Comparison of ENCODE assay signal across 11 mouse cellular contexts in the genomic region with DNA sequence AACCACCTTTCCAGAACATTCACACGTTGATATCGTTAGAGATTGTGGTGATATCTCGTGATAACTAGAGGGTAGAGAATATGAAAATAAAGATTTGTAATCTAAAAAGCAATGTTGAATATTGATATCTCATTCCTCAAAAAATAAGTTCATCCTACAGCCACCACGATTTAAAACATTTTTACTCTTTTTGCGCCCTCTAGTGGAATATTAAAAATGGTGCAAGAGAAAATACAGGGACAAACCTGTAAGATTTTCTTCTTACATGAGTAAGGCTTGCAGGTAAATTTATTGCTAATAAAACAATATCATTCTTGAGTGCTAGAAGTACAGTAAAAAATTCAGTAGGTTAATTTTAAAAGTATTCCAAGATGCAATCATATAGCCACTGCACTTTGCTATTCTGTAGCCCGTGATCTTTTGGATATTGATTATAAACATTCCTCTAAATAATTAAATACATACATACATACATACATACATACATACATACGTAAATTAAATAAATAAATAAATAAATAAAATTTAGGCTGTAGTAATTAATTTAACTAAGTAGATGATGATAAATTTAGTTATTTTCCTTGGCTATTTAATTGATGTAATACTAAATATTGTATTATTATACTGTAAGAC. TPM values are rescaled to one million over a fixed set of nuclear protein-coding genes. Genes with fewer than 3 reads are reported as not detected.
A peak's percentile ranks its signal among the peaks of the same experiment; 100 is the strongest.
DNase-seq lines count a peak whose midpoint lies in the region; ATAC-seq and TF ChIP-seq lines count a peak whose summit lies in the region.
"Had no signal": no experiment of that assay in that cellular context is flagged by ENCODE, and none has a peak within 500 bp of the region (broad histone marks: within the 10 kb centered on the region; RNA-seq: fewer than 3 reads in every experiment).

No protein-coding gene starts in this region.

- no peaks in the 10 kb centered on the region for H3K4me1 ChIP-seq in kidney, embryonic 15.5 days
- H3K4me1 ChIP-seq in MEL (ENCODE audit: control insufficient read depth in 1 of 2, insufficient read depth in 2 of 2, low read length in 2 of 2) = no peaks in the 10 kb centered on the region
- no peaks in the 10 kb centered on the region for H3K4me1 ChIP-seq in lung, adult 2 months (ENCODE audit: control insufficient read depth, insufficient read depth, low read length)
- H3K4me1 ChIP-seq: hindbrain, embryonic 15.5 days had no signal

- no peaks in the 10 kb centered on the region for H3K36me3 ChIP-seq in kidney, embryonic 15.5 days
- no peaks in the 10 kb centered on the region for H3K36me3 ChIP-seq in MEL (ENCODE audit: control insufficient read depth in 1 of 2, insufficient read depth in 2 of 2, low read length in 2 of 2)
- H3K36me3 ChIP-seq: hindbrain, embryonic 15.5 days had no signal

- WGBS in kidney, embryonic 15.5 days = 20% methylated on average over 7 of the region's 7 CpGs
- 19% methylated on average over 7 of the region's 7 CpGs for WGBS in lung, adult 2 months

- no peak for TF ChIP-seq POLR2A in MEL (IDR thresholded peaks at IDR 0.05; ENCODE audit: control insufficient read depth in 1 of 2, insufficient read depth in 1 of 2, low read depth in 1 of 2, low read length in 2 of 2, poor library complexity in 1 of 2)
- no peak for TF ChIP-seq POLR2A in lung, adult 2 months (IDR thresholded peaks at IDR 0.05; ENCODE audit: borderline replicate concordance, extremely low read depth, low read depth, low read length)

- no peak overlapping the region for H3K27ac ChIP-seq in kidney, embryonic 15.5 days
- H3K27ac ChIP-seq in MEL (ENCODE audit: control insufficient read depth, low read depth, low read length) = no peak overlapping the region
- H3K27ac ChIP-seq: hindbrain, embryonic 15.5 days had no signal

- no peaks in the 10 kb centered on the region for H3K79me2 ChIP-seq in MEL (ENCODE audit: control insufficient read depth, insufficient read depth, low read length, poor library complexity)

- peak; percentile 9 for DNase-seq in kidney, adult 9 months
- peak; percentile 62 for DNase-seq in A20 (ENCODE audit: low read depth, low spot score)
- peak; percentile 64 for DNase-seq in MEL (ENCODE audit: low read depth, low spot score)
- DNase-seq in fibroblast of lung, adult 2 months (ENCODE audit: low read depth) = peak; percentile 13
- no peak for DNase-seq in c-Kit-positive CD71-positive TER-119-positive erythroid progenitor cells, embryonic 14.5 days (ENCODE audit: low spot score)
- DNase-seq in lung, adult 2 months = no peak
- DNase-seq: cerebellum, postnatal 25 days had no signal

- TF ChIP-seq CTCF in MEL (IDR thresholded peaks at IDR 0.05 in 2 of 3, conservative IDR thresholded peaks at IDR 0.05 in 1 of 3; ENCODE audit: control insufficient read depth in 1 of 3, insufficient read depth in 1 of 3, low read depth in 2 of 3, low read length in 3 of 3, poor library complexity in 1 of 3, severe bottlenecking in 1 of 3) = peak in 1 of 3 experiments; percentile 66; a peak in 2 of 6 replicates
- no peak for TF ChIP-seq CTCF in lung, adult 2 months (IDR thresholded peaks at IDR 0.05; ENCODE audit: insufficient read depth, low read length)

- no peak for TF ChIP-seq EP300 in MEL (IDR thresholded peaks at IDR 0.05; ENCODE audit: low read depth in 1 of 2, low read length in 2 of 2)

- TF ChIP-seq RAD21 in MEL (IDR thresholded peaks at IDR 0.05; ENCODE audit: low read depth, low read length) = peak; percentile 89

- no peaks in the 10 kb centered on the region for H3K27me3 ChIP-seq in kidney, embryonic 15.5 days
- no peaks in the 10 kb centered on the region for H3K27me3 ChIP-seq in MEL (ENCODE audit: control insufficient read depth in 1 of 2, insufficient read depth in 2 of 2, low read length in 2 of 2)
- H3K27me3 ChIP-seq: hindbrain, embryonic 15.5 days had no signal

- ATAC-seq in kidney, embryonic 15.5 days (replicated peaks; ENCODE audit: low FRiP score) = no peak
- no peak for ATAC-seq in megakaryocyte-erythroid progenitor cell, adult 5-6 weeks (replicated peaks; ENCODE audit: low FRiP score, low TSS enrichment, poor library complexity, severe bottlenecking)
- ATAC-seq: activated CD4-positive, CD25-positive, alpha-beta regulatory T cell, adult 4 months had no signal

- H3K4me3 ChIP-seq in kidney, embryonic 15.5 days (replicated peaks) = no peak overlapping the region
- H3K4me3 ChIP-seq in MEL (ENCODE audit: control insufficient read depth in 1 of 2, insufficient read depth in 1 of 2, low read depth in 2 of 2, low read length in 2 of 2) = no peak overlapping the region
- H3K4me3 ChIP-seq in lung, adult 2 months (replicated peaks; ENCODE audit: extremely low read depth, low read depth, low read length) = no peak overlapping the region
- H3K4me3 ChIP-seq: hindbrain, embryonic 15.5 days had no signal

- no peaks in the 10 kb centered on the region for H3K9me3 ChIP-seq in kidney, embryonic 15.5 days (replicated peaks)
- H3K9me3 ChIP-seq in MEL (replicated peaks; ENCODE audit: insufficient read depth, low read length) = no peaks in the 10 kb centered on the region
- H3K9me3 ChIP-seq: hindbrain, embryonic 15.5 days had no signal

- no peak overlapping the region for H3K9ac ChIP-seq in kidney, embryonic 15.5 days
- no peak overlapping the region for H3K9ac ChIP-seq in MEL (ENCODE audit: control insufficient read depth, low read depth, low read length, poor library complexity, severe bottlenecking)
- H3K9ac ChIP-seq: hindbrain, embryonic 15.5 days had no signal

- no peak overlapping the region for H3K4me2 ChIP-seq in kidney, embryonic 15.5 days
- H3K4me2 ChIP-seq: hindbrain, embryonic 15.5 days had no signal

TF ChIP-seq in MEL, 35 proteins besides CTCF, POLR2A, EP300 and RAD21:
- TF ChIP-seq CHD1 (IDR thresholded peaks at IDR 0.05; ENCODE audit: low read depth, low read length) (no peak), TAL1 (IDR thresholded peaks at IDR 0.05; ENCODE audit: low read length) (no peak), MAFK (IDR thresholded peaks at IDR 0.05; ENCODE audit: borderline replicate concordance, low read depth, low read length) (no peak), KAT2A (conservative IDR thresholded peaks at IDR 0.05; ENCODE audit: low read depth, low read length) (no peak), ETS1 (IDR thresholded peaks at IDR 0.05; ENCODE audit: low read depth, low read length) (no peak), ZC3H11A (IDR thresholded peaks at IDR 0.05; ENCODE audit: low read depth, low read length) (peak; percentile 86), POLR2AphosphoS5 (IDR thresholded peaks at IDR 0.05; ENCODE audit: borderline replicate concordance, low read depth, low read length) (no peak), SMC3 (IDR thresholded peaks at IDR 0.05; ENCODE audit: low read depth, low read length) (peak; percentile 87)
TF ChIP-seq in MEL: peak in this region for 2.

RNA-seq across cellular contexts. Expression of gene Slitrk6, which starts 7.8 kb away (rescaled TPM):
- polyA plus RNA-seq in kidney, embryonic 15.5 days (2015; fragmentation: Nextera tagmentation; extraction: Ambion mirVana) = 4.2 and 4.5 TPM in 2 replicates
- total RNA-seq in MEL (2012; rRNA removed) = not detected in 2 replicates
- not detected for polyA plus RNA-seq in MEL (2012; ENCODE audit: insufficient read depth in 1 of 2, insufficient read length in 2 of 2, low read depth in 1 of 2, low replicate concordance in 2 of 2, missing spikeins in 1 of 2)
- total RNA-seq in megakaryocyte-erythroid progenitor cell, adult 5-6 weeks (2014; fragmentation: Nextera tagmentation) = not detected in 2 replicates
- total RNA-seq in megakaryocyte-erythroid progenitor cell, adult 5-6 weeks (2017) = not detected in 2 replicates
- 0.32 and 0.89 TPM in 2 replicates for polyA plus RNA-seq in lung, adult 2 months (2012; rRNA removed)
- polyA plus RNA-seq: activated CD4-positive, CD25-positive, alpha-beta regulatory T cell, adult 4 months had no signal

Comparison
In these comparisons a context has a peak if more than half of its experiments do, and no peak if none do; other contexts are left out.
1. DNase-seq: peak in kidney, adult 9 months (single experiment), A20 (single experiment), MEL (single experiment) and fibroblast of lung, adult 2 months (single experiment); none in c-Kit-positive CD71-positive TER-119-positive erythroid progenitor cells, embryonic 14.5 days (single experiment) and lung, adult 2 months (single experiment).